Mouse (Mus musculus) liver, adult 2 months (tissue): ENCODE measurements around the gene Kcnab3. TPM values are rescaled to one million over a fixed set of nuclear protein-coding genes. Genes with fewer than 3 reads are reported as not detected.
A peak's percentile ranks its signal among the peaks of the same experiment; 100 is the strongest.

Experiments
- DNase-seq: peaks from one replicate; pipeline ENCODE4 v3.0.0-alpha.2; 2011; ENCODE audit warnings: low read depth, low spot score; ENCODE audit errors: extremely low read depth
- H3K27ac ChIP-seq: fragments of 200-500 bp; replicated peaks from 2 replicates; pipeline ENCODE4 v1.5.1; 2012; ENCODE audit warnings: low read depth, mild to moderate bottlenecking, control low read depth, inconsistent platforms, low read length; ENCODE audit not compliant: insufficient read depth
- H3K27me3 ChIP-seq: fragments of 200-500 bp; 2 replicates; pipeline ENCODE4 v1.6.1; 2012; ENCODE audit warnings: mild to moderate bottlenecking, moderate library complexity, low read length, inconsistent platforms; ENCODE audit not compliant: control insufficient read depth, insufficient read depth
- H3K36me3 ChIP-seq: fragments of 200-500 bp; 2 replicates; pipeline ENCODE4 v1.6.1; 2012; ENCODE audit warnings: low read length, inconsistent platforms; ENCODE audit not compliant: control insufficient read depth, insufficient read depth
- H3K4me1 ChIP-seq: fragments of 200-500 bp; 2 replicates; pipeline ENCODE4 v1.6.1; 2011; ENCODE audit warnings: low read length; ENCODE audit not compliant: control insufficient read depth, insufficient read depth
- H3K4me3 ChIP-seq: fragments of 200-500 bp; 2 replicates; pipeline ENCODE4 v1.5.1; 2011; ENCODE audit warnings: low read depth, mild to moderate bottlenecking, control low read depth, low read length, moderate library complexity; ENCODE audit not compliant: insufficient read depth
- H3K79me2 ChIP-seq: fragments of 200-500 bp; 2 replicates; pipeline ENCODE4 v1.6.1; 2012; ENCODE audit warnings: inconsistent platforms, mild to moderate bottlenecking, low read length, moderate library complexity; ENCODE audit not compliant: control insufficient read depth, insufficient read depth
- H3K9ac ChIP-seq: fragments of 200-500 bp; 2 replicates; pipeline ENCODE4 v1.6.1; 2012; ENCODE audit warnings: low read depth, mild to moderate bottlenecking, control low read depth, inconsistent platforms, low read length
- CTCF ChIP-seq: fragments of 200-500 bp; IDR thresholded peaks from 2 replicates; pipeline ENCODE4 v1.5.1; 2011; ENCODE audit warnings: low read depth, low read length, control low read depth
- POLR2A ChIP-seq: fragments of 200-500 bp; IDR thresholded peaks from 2 replicates; pipeline ENCODE4 v1.6.1; 2011; ENCODE audit warnings: low read length, control low read depth; ENCODE audit not compliant: insufficient read depth; ENCODE audit errors: extremely low read depth
- WGBS: fragments of 180-500 bp; shearing (Covaris S2); methylation state at CpG from one replicate; pipeline ENCODE4 v1.1.7; 2018; 5-methylcytosine and 5-hydroxymethylcytosine counted together
- polyA plus RNA-seq: library from polyadenylated mRNA; depleted of rRNA; stranded (reverse); fragments of >200 nt; gene quantifications from 2 replicates; pipeline ENCODE4 v1.2.3, GENCODE M21; 2012
- total RNA-seq: library from RNA; depleted of rRNA; stranded (reverse); fragments of >200 nt; gene quantifications from 2 replicates; pipeline ENCODE4 v1.2.3, GENCODE M21; 2014

Gene Kcnab3
- total and polyA plus RNA-seq, 2 experiments, result 0.28 to 0.84 TPM

GRCm38 (mm10) chr11:69368356-69369214 is 42.5 kb downstream of the Kcnab3 start:
- peaks cover 20% of the 10 kb centered on the region for H3K4me1 ChIP-seq
- TF ChIP-seq POLR2A (no peak), CTCF (no peak)
- under 1% methylated on average over 82 of the region's 106 CpGs for WGBS
- H3K9ac ChIP-seq, result peak overlapping the region; percentile 97
- peaks cover 2% of the 10 kb centered on the region; the same call in 1 of the 2 replicates for H3K79me2 ChIP-seq
- H3K36me3 ChIP-seq, result no peaks in the 10 kb centered on the region
- peak overlapping the region; percentile 81 for H3K4me3 ChIP-seq
- H3K27me3 ChIP-seq, result no peaks in the 10 kb centered on the region
- no peak for DNase-seq
- H3K27ac ChIP-seq, result peak overlapping the region; percentile 86

- no peak for DNase-seq
- no peaks in the 10 kb centered on the region; the same call in 1 of the 2 replicates for H3K79me2 ChIP-seq
- peak within 1 kb of the TSS; percentile 81 for H3K4me3 ChIP-seq
- H3K27ac ChIP-seq, result peak within 1 kb of the TSS; percentile 86
- peaks cover 16% of the 10 kb centered on the region for H3K4me1 ChIP-seq
- no peak for TF ChIP-seq CTCF
- no peak for TF ChIP-seq POLR2A
- no peaks in the 10 kb centered on the region for H3K36me3 ChIP-seq
- H3K27me3 ChIP-seq, result no peaks in the 10 kb centered on the region
- H3K9ac ChIP-seq, result peak within 1 kb of the TSS; percentile 97
- WGBS, result 4% methylated on average over 20 of the region's 34 CpGs
These were observed 43.3 kb downstream of the Kcnab3 start, which contains the start of gene Chd3 for GRCm38 (mm10) chr11:69369215-69369989. Gene Chd3 (minus strand): TSS chr11:69369406.

GRCm38 (mm10) chr11:69369990-69370816 is 44.1 kb downstream of the Kcnab3 start:
- no peak for TF ChIP-seq CTCF
- TF ChIP-seq POLR2A, result no peak
- H3K4me3 ChIP-seq, result no peak overlapping the region
- peaks cover 15% of the 10 kb centered on the region for H3K4me1 ChIP-seq
- H3K27me3 ChIP-seq, result no peaks in the 10 kb centered on the region
- H3K79me2 ChIP-seq, result no peaks in the 10 kb centered on the region; the same call in 1 of the 2 replicates
- WGBS, result 40% methylated on average over 2 of the region's 2 CpGs
- H3K27ac ChIP-seq, result peak overlapping the region; percentile 1; the same call in 1 of the 2 replicates
- no peaks in the 10 kb centered on the region for H3K36me3 ChIP-seq
- no peak for DNase-seq
- H3K9ac ChIP-seq, result no peak overlapping the region

GRCm38 (mm10) chr11:69370817-69371215 is 44.8 kb downstream of the Kcnab3 start:
- no peaks in the 10 kb centered on the region for H3K36me3 ChIP-seq
- no peaks in the 10 kb centered on the region for H3K27me3 ChIP-seq
- DNase-seq, result peak; percentile 61
- no peak for TF ChIP-seq POLR2A
- TF ChIP-seq CTCF, result no peak
- H3K79me2 ChIP-seq, result no peaks in the 10 kb centered on the region; the same call in 1 of the 2 replicates
- H3K9ac ChIP-seq, result no peak overlapping the region
- H3K27ac ChIP-seq, result peak overlapping the region; percentile 1; the same call in 1 of the 2 replicates
- 12% methylated on average over 9 of the region's 9 CpGs for whole genome bisulfite sequencing
- peaks cover 9% of the 10 kb centered on the region for H3K4me1 ChIP-seq
- no peak overlapping the region for H3K4me3 ChIP-seq

GRCm38 (mm10) chr11:69371601-69372000 is 45.5 kb downstream of the Kcnab3 start:
- Histone ChIP-seq H3K4me3 (no peak overlapping the region), H3K27ac (no peak overlapping the region), H3K27me3 (no peaks in the 10 kb centered on the region), H3K36me3 (no peaks in the 10 kb centered on the region), H3K4me1 (peaks cover 7% of the 10 kb centered on the region), H3K9ac (no peak overlapping the region), H3K79me2 (no peaks in the 10 kb centered on the region; the same call in 1 of the 2 replicates)
- DNase-seq, result no peak
- no peak for TF ChIP-seq CTCF
- TF ChIP-seq POLR2A, result no peak
- 74% methylated on average over 12 of the region's 12 CpGs for WGBS
